Mouse (Mus musculus) liver, embryonic 14.5 days (tissue): Measurements from ENCODE around the gene Gadl1.

ENCODE experiments used
- CTCF ChIP-seq: IDR thresholded peaks from 2 replicates; pipeline ENCODE4 v1.5.1; 2016; ENCODE audit warnings: antibody characterized with exemption, low read depth, control low read depth
- EP300 ChIP-seq: IDR thresholded peaks from 2 replicates; pipeline ENCODE4 v1.6.1; 2016; ENCODE audit warnings: antibody characterized with exemption, low read depth

DNA sequence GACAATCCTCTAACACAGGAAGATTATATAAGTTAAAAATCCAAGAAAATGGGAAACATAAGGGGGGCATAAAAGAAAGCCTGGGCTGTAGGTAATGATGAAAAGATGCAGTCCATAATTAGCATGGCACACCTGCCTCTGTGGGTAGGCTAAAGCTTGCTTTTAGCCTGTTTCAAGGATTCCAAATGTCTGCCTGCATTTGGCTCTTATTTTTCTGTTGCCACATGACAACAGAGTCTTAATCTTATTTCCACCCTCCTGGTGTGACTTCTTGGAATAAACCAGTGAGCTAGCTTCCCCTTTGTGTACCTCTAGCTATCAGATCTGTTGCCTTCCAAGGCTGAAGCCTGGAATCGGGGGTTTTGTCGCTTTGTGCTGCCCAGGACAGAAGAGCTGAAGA, 69.2 kb downstream of the Gadl1 start:
- TF ChIP-seq CTCF, result no peak
- TF ChIP-seq EP300, result no peak
